Mouse (Mus musculus) liver, embryonic 13.5 days (tissue): ENCODE data around the gene Nkx6-1. TPM values are rescaled to one million over a fixed set of nuclear protein-coding genes. Genes with fewer than 3 reads are reported as not detected.

ENCODE experiments used
- ATAC-seq: fragments of 200-750 bp; cut with Nextera tagmentation; 2 replicates; pipeline ENCODE4 v1.8.0; 2017; ENCODE audit warnings: low read depth, mild to moderate bottlenecking, moderate number of reproducible peaks, moderate library complexity
- DNase-seq: peaks from one replicate; pipeline ENCODE4 v3.0.0; 2022
- H3K27ac ChIP-seq: fragments of 300-500 bp; sonication (generic); 2 replicates; pipeline ENCODE4 v1.5.1; 2015; ENCODE audit warnings: moderate library complexity, mild to moderate bottlenecking, inconsistent platforms
- H3K27me3 ChIP-seq: fragments of 300-500 bp; sonication (generic); 2 replicates; pipeline ENCODE4 v1.6.1; 2015; ENCODE audit warnings: mild to moderate bottlenecking, inconsistent platforms
- H3K36me3 ChIP-seq: fragments of 300-500 bp; sonication (generic); 2 replicates; pipeline ENCODE4 v1.6.1; 2015; ENCODE audit warnings: mild to moderate bottlenecking, inconsistent platforms
- H3K4me1 ChIP-seq: fragments of 300-500 bp; sonication (generic); replicated peaks from 2 replicates; pipeline ENCODE4 v1.6.1; 2015; ENCODE audit warnings: inconsistent platforms
- H3K4me2 ChIP-seq: fragments of 300-500 bp; sonication (generic); 2 replicates; pipeline ENCODE4 v1.6.1; 2015; ENCODE audit warnings: inconsistent platforms, mild to moderate bottlenecking, moderate library complexity
- H3K4me3 ChIP-seq: fragments of 300-500 bp; sonication (generic); replicated peaks from 2 replicates; pipeline ENCODE4 v1.5.1; 2015; ENCODE audit warnings: mild to moderate bottlenecking, inconsistent platforms
- H3K9ac ChIP-seq: fragments of 300-500 bp; sonication (generic); 2 replicates; pipeline ENCODE4 v1.6.1; 2015; ENCODE audit warnings: mild to moderate bottlenecking, inconsistent platforms
- H3K9me3 ChIP-seq: fragments of 300-500 bp; sonication (generic); replicated peaks from 2 replicates; pipeline ENCODE4 v1.6.1; 2016; ENCODE audit warnings: inconsistent platforms
- WGBS: fragments of 180-500 bp; shearing (Covaris S2); methylation state at CpG from one replicate; pipeline ENCODE4 v1.1.7; 2015; ENCODE audit not compliant: insufficient replicate concordance; 5-methylcytosine and 5-hydroxymethylcytosine counted together
- polyA plus RNA-seq: library from polyadenylated mRNA; unstranded; fragments of >200 nt; fragmentation: Nextera tagmentation; extraction: Ambion mirVana; gene quantifications from 2 replicates; pipeline ENCODE4 v1.2.1, GENCODE M21; 2015

The Nkx6-1 gene
- polyA plus RNA-seq, 1 experiment from 2014 or later: 0.06 TPM

DNA sequence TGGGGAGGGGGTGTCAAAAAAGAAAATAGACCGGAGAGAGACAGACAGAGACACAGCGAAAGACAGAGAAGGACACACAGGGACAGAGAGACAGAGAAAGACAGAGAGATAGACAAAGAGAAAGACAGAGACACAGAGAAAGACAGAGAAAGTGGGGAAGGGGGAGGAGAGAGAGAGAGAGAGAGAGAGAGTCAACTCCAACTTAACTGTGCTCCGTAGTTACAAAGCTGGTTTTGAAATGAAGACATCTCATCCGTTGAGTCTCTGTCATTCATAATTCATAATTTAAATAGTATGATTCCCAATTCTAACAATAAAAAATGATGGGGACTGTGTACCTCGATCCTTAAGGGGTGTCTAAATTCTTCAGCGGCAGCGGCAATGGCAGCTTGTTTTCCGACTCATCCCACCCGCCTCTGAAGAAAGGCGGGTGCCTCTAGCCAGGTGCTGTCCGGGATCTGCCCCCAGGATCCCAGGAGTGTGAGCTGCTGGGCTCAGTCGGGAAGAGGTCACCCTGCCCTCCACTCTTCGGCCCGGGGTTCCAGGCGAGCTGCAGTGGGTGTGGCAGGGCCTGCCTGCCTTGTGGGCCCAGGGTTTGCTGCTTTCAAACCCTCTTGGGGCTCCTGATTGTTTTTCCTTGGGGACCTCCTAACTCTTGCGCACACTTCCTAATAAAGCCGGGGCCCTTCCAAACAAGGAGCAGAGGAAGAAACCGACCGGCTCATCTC, 2.6 kb upstream of the Nkx6-1 start:
- Histone ChIP-seq H3K9ac (no peak overlapping the region), H3K9me3 (no peaks in the 10 kb centered on the region), H3K4me2 (no peak overlapping the region), H3K36me3 (no peaks in the 10 kb centered on the region), H3K4me1 (peaks cover 21% of the 10 kb centered on the region), H3K27ac (no peak overlapping the region), H3K27me3 (peaks cover 83% of the 10 kb centered on the region), H3K4me3 (no peak overlapping the region)
- DNase-seq: no peak
- no peak for ATAC-seq
- 3% methylated on average over 19 of the region's 19 CpGs for WGBS

- H3K27ac ChIP-seq: no peak overlapping the region
- no peaks in the 10 kb centered on the region for H3K9me3 ChIP-seq
- H3K4me1 ChIP-seq: peaks cover 21% of the 10 kb centered on the region
- no peak for ATAC-seq
- no peak for DNase-seq
- H3K4me2 ChIP-seq: no peak overlapping the region
- peaks cover 90% of the 10 kb centered on the region for H3K27me3 ChIP-seq
- H3K36me3 ChIP-seq: no peaks in the 10 kb centered on the region
- H3K9ac ChIP-seq: no peak overlapping the region
- WGBS: 1% methylated on average over 18 of the region's 18 CpGs
- H3K4me3 ChIP-seq: no peak overlapping the region
Observed at GRCm38 (mm10) chr5:101666713-101667112, 1.9 kb upstream of the Nkx6-1 start.

GRCm38 (mm10) chr5:101666091-101666490, 1.3 kb upstream of the Nkx6-1 start:
- ATAC-seq: no peak
- 2% methylated on average over 9 of the region's 9 CpGs for WGBS
- no peak overlapping the region for H3K4me3 ChIP-seq

DNA sequence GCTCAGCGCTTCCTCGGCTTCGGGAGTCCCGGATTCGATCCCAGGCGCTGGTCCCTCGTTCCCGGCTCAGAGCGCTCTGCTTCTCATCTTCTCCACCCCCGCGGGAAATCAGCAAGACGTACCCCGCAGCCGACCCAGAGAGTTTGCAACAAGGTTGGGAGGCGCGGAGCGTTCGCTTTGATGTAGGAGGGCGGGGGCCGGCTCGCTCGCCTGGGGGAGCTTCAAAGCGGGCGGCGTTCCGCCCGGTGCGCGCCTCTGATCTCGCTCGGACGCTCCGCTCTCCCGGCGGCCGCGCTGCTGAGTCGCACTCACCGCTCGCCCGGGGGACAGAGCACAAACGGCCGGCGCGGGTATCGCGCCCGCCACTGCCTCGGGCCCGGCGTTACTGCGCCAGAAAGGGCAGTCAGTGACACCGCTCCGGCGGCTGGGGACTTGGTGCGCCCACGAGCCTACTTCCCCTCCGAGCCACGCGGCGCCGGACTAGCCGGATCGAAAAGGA, 324 bp downstream of the Nkx6-1 start:
- H3K4me3 ChIP-seq: peak overlapping the region; percentile 40
- H3K9me3 ChIP-seq: no peaks in the 10 kb centered on the region
- H3K36me3 ChIP-seq: no peaks in the 10 kb centered on the region
- peak overlapping the region; percentile 59 for H3K4me2 ChIP-seq
- H3K27me3 ChIP-seq: peaks cover 100% of the 10 kb centered on the region
- WGBS: under 1% methylated on average over 64 of the region's 64 CpGs
- DNase-seq: no peak
- H3K27ac ChIP-seq: no peak overlapping the region
- no peak overlapping the region for H3K9ac ChIP-seq
- peaks cover 21% of the 10 kb centered on the region for H3K4me1 ChIP-seq
- ATAC-seq: no peak

More at GRCm38 (mm10) chr5:101666091-101666490, 1.3 kb upstream of the Nkx6-1 start:
- H3K9me3 ChIP-seq: no peaks in the 10 kb centered on the region
- no peak overlapping the region for H3K4me2 ChIP-seq
- H3K27me3 ChIP-seq: peaks cover 96% of the 10 kb centered on the region
- no peak overlapping the region for H3K27ac ChIP-seq
- no peak overlapping the region for H3K9ac ChIP-seq
- H3K4me1 ChIP-seq: peaks cover 21% of the 10 kb centered on the region
- H3K36me3 ChIP-seq: no peaks in the 10 kb centered on the region
- DNase-seq: no peak

DNA sequence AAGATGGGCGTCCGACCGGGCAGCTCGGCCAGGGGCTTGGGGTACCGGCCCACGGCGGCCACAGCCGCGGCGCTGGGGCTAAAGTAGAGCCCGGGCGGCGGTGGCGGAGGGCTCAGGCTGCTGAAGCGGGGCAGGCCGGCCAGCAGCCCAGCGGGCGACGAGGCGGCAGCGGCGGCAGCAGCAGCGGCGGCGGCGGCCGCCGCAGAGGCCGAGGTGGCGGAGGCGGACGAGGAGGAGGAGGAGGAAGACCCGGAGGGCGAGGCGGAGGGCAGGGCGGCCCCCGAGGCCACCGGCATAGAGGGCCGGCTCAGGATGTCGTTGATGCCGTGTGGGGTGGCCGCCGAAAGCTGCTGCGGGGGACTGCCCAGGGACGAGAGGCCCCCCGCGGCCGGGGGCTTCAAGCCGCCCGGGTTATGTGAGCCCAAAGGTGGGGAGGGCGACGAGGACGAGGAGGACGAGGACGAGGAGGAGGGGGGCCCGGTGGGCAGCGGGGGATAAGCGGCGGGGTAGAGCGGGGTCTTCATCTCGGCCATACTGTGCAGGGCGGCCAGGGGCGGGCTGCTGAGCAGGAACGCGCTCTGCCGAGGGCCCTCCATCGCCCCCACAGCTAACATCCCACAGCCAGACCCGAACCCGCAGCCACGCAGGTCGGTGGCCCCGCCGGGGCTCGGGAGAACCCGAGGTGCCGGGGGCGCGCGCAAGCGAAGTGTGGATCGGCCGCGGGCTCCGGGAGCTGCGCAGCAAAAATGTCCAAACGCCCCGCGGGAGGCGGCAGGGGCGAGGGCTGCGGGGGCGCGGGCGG, 974 bp downstream of the Nkx6-1 start:
- no peak for DNase-seq
- H3K4me3 ChIP-seq: peak overlapping the region; percentile 40
- H3K9ac ChIP-seq: no peak overlapping the region

GRCm38 (mm10) chr5:101663176-101663575, 1.6 kb downstream of the Nkx6-1 start:
- Histone ChIP-seq H3K27ac (no peak overlapping the region), H3K9me3 (no peaks in the 10 kb centered on the region), H3K9ac (no peak overlapping the region), H3K36me3 (no peaks in the 10 kb centered on the region), H3K4me2 (peak overlapping the region; percentile 59), H3K27me3 (peaks cover 100% of the 10 kb centered on the region), H3K4me3 (peak overlapping the region; percentile 40), H3K4me1 (peaks cover 21% of the 10 kb centered on the region)
- peak; percentile 41; the same call in 1 of the 2 replicates for ATAC-seq
- under 1% methylated on average over 23 of the region's 23 CpGs for WGBS
- DNase-seq: no peak

More for the DNA sequence above, 974 bp downstream of the Nkx6-1 start:
- Histone ChIP-seq H3K4me1 (peaks cover 21% of the 10 kb centered on the region), H3K36me3 (no peaks in the 10 kb centered on the region), H3K27ac (no peak overlapping the region), H3K27me3 (peaks cover 100% of the 10 kb centered on the region), H3K9me3 (no peaks in the 10 kb centered on the region), H3K4me2 (peak overlapping the region; percentile 59)
- no peak for ATAC-seq
- WGBS: 2% methylated on average over 76 of the region's 94 CpGs

DNA sequence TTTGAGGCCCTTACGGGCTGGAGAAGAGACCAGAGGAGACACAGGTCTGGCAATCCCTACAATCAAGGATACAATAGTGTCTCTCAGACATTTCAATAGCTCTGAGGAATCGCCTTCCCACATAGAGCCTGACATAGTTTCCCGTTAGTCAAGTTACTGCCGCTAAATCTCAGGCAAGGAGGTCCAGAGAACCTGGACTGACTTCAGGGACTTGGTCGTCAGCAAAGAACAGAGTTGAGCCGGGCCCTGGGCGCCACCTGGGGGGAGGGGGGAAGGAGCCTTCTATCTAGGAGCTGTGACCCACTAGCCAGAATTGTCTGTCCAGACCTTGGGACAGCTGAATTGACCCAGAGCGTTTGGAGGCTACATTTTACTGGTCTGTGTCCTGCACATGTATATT, 2.3 kb downstream of the Nkx6-1 start:
- under 1% methylated on average over 8 of the region's 8 CpGs for WGBS
- no peak for ATAC-seq

DNA sequence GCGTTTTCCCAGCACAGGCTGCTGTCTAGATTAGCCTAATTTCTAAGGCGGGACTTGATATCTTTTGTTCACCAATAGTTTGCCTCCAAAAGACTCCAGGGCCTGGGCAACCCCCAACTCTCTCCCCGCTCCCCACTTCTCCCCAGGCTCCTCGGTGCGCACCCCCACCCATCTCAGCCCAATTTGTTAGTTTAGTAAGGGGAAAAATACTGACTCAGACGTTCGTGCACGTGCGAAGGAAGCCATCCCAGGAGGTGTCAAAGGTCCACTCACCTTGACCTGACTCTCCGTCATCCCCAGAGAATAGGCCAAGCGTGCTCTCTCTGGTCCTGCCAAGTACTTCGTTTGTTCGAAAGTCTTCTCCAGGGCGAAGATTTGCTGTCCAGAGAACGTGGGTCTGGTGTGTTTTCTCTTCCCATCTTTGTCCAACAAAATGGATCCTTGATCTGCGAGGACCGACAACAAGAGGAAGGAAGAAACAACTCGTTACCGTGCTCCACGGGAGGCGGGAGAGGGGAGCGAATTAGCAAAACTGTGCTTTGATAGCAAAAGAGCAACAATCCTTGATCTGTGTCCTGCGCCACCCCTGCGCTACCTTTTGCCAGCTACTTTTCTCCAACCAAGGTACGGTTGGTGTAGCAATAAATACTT, 3.1 kb downstream of the Nkx6-1 start:
- Histone ChIP-seq H3K27me3 (peaks cover 100% of the 10 kb centered on the region), H3K9me3 (no peaks in the 10 kb centered on the region), H3K9ac (no peak overlapping the region), H3K27ac (no peak overlapping the region), H3K4me1 (peaks cover 21% of the 10 kb centered on the region), H3K4me3 (no peak overlapping the region), H3K4me2 (no peak overlapping the region), H3K36me3 (no peaks in the 10 kb centered on the region)
- 5% methylated on average over 25 of the region's 25 CpGs for WGBS
- ATAC-seq (no peak), DNase-seq (no peak)

More for the DNA sequence above, 2.3 kb downstream of the Nkx6-1 start:
- Histone ChIP-seq H3K4me2 (no peak overlapping the region), H3K9ac (no peak overlapping the region), H3K4me1 (peaks cover 21% of the 10 kb centered on the region), H3K4me3 (no peak overlapping the region), H3K9me3 (no peaks in the 10 kb centered on the region), H3K27ac (no peak overlapping the region), H3K27me3 (peaks cover 100% of the 10 kb centered on the region), H3K36me3 (no peaks in the 10 kb centered on the region)
- DNase-seq: no peak

GRCm38 (mm10) chr5:101660666-101661065, 4.1 kb downstream of the Nkx6-1 start:
- Histone ChIP-seq H3K9me3 (no peaks in the 10 kb centered on the region), H3K9ac (no peak overlapping the region), H3K36me3 (no peaks in the 10 kb centered on the region), H3K27ac (no peak overlapping the region), H3K4me2 (no peak overlapping the region), H3K27me3 (peaks cover 100% of the 10 kb centered on the region), H3K4me1 (peaks cover 20% of the 10 kb centered on the region), H3K4me3 (no peak overlapping the region)
- 8% methylated on average over 3 of the region's 3 CpGs for WGBS
- ATAC-seq (no peak), DNase-seq (no peak)

DNA sequence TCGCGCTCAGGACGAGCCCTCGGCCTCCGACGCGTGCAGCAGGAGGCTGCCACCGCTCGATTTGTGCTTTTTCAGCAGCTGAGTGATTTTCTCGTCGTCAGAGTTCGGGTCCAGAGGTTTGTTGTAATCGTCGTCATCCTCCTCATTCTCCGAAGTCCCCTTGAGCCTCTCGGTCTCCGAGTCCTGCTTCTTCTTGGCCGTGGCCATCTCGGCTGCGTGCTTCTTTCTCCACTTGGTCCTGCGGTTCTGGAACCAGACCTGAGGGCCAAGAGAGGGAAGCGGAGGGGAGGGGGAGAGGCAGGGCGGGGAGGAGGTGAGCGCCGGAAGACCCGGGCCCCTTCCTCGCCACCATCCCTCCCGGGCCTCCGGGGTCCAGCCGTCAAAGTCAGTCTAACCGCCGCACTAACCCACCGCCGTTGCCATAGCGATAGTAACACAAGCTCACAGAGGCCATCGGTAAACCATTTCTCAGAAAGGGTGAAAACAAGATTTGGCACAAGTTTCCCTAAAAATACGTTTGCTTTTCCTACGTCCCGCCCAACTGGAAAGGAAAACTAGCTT, 5.3 kb downstream of the Nkx6-1 start:
- 1% methylated on average over 39 of the region's 39 CpGs for WGBS
- peaks cover 100% of the 10 kb centered on the region for H3K27me3 ChIP-seq
- H3K9ac ChIP-seq: no peak overlapping the region
- H3K4me1 ChIP-seq: peaks cover 10% of the 10 kb centered on the region; the same call in 1 of the 2 replicates
- H3K9me3 ChIP-seq: no peaks in the 10 kb centered on the region
- H3K36me3 ChIP-seq: no peaks in the 10 kb centered on the region
- H3K4me2 ChIP-seq: no peak overlapping the region
- DNase-seq (no peak), ATAC-seq (no peak)
- no peak overlapping the region for H3K27ac ChIP-seq
- H3K4me3 ChIP-seq: no peak overlapping the region

GRCm38 (mm10) chr5:101658984-101659290, 5.9 kb downstream of the Nkx6-1 start:
- Histone ChIP-seq H3K4me3 (no peak overlapping the region), H3K36me3 (no peaks in the 10 kb centered on the region), H3K9me3 (no peaks in the 10 kb centered on the region), H3K4me1 (peaks cover 6% of the 10 kb centered on the region; the same call in 1 of the 2 replicates), H3K27ac (no peak overlapping the region), H3K4me2 (no peak overlapping the region), H3K27me3 (peaks cover 100% of the 10 kb centered on the region), H3K9ac (no peak overlapping the region)
- 2% methylated on average over 23 of the region's 23 CpGs for WGBS
- DNase-seq (no peak), ATAC-seq (no peak)
